Mouse (Mus musculus) left cerebral cortex, postnatal 25 days (tissue): ENCODE measurements around the gene Nom1. TPM values are rescaled to one million over a fixed set of nuclear protein-coding genes. Genes with fewer than 3 reads are reported as not detected.

Source experiments
- DNase-seq, 2 experiments: peaks; one replicate each; pipeline ENCODE4 v3.0.0; 2022; ENCODE audit warnings: low spot score in 2 of 2, mixed read lengths in 1 of 2
- intact Hi-C: fragments of 180-260 bp; cut with DNase I; formaldehyde crosslinking; loops from one replicate; pipeline ENCODE4 v1.15.1; 2025
- total RNA-seq, 2 experiments: library from RNA; stranded (reverse); gene quantifications; 2 replicates each; pipeline ENCODE4 v1.2.3; 2021

Nom1 gene
- total RNA-seq, 2 experiments from 2014 or later = 19.2 to 24.8 TPM

DNA sequence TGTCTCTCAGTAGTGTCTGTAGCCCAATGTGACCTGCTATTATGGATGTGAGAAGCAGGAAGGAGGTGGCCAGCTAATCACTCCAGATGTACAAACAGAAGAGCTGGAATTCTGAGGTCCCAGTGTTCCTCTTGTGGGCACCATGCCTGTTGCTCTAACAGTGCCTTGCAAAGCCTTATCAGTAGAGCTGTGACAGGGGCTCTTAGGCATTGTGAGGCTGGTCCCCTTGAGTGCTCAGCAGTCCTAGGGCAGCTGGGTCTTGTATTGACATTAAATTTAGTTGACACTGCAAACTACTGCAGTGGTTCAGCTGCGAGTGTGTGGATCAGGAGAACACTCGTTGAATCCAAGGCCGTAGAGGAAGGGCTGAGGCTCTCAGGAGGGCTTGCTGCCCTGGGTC is 72.5 kb downstream of the Nom1 start:
- no peak for DNase-seq
- intact Hi-C loops = no loop called here

Other genes with a start within 250 kb of the Nom1 start
- gene Rnf32, start 238.7 kb upstream of the Nom1 start, total RNA-seq = 10 to 100 TPM; 15.0 to 20.7 TPM
- gene Lmbr1, start 56.3 kb upstream of the Nom1 start, total RNA-seq = 10 to 100 TPM; 30.4 to 30.5 TPM
- gene Mnx1, start 43.8 kb downstream of the Nom1 start, total RNA-seq = not detected
- gene Ube3c, start 134.6 kb downstream of the Nom1 start, total RNA-seq = 10 to 100 TPM; 72.8 to 76.5 TPM